Mouse (Mus musculus) limb, embryonic 14.5 days (tissue): ENCODE measurements around the gene Ttc13. TPM values are rescaled to one million over a fixed set of nuclear protein-coding genes. Genes with fewer than 3 reads are reported as not detected.

Experiments used
- ATAC-seq: fragments of 200-750 bp; cut with Nextera tagmentation; 2 replicates; pipeline ENCODE4 v1.8.0; 2017; ENCODE audit warnings: low read depth, moderate number of reproducible peaks, moderate TSS enrichment; ENCODE audit not compliant: low FRiP score
- DNase-seq: peaks from one replicate; pipeline ENCODE4 v3.0.0-alpha.2; 2015; ENCODE audit warnings: low spot score
- H3K27ac ChIP-seq: fragments of 300-500 bp; sonication (generic); replicated peaks from 2 replicates; pipeline ENCODE4 v1.5.1; 2014; ENCODE audit warnings: low read depth, mild to moderate bottlenecking, low read length, moderate library complexity, mixed read lengths
- H3K27me3 ChIP-seq: fragments of 300-500 bp; sonication (generic); 2 replicates; pipeline ENCODE4 v1.6.1; 2014; ENCODE audit warnings: low read length, mixed read lengths; ENCODE audit not compliant: control insufficient read depth, insufficient read depth
- H3K36me3 ChIP-seq: fragments of 300-500 bp; sonication (generic); 2 replicates; pipeline ENCODE4 v1.6.1; 2014; ENCODE audit warnings: mild to moderate bottlenecking, low read length, moderate library complexity, mixed read lengths; ENCODE audit not compliant: control insufficient read depth, insufficient read depth
- H3K4me1 ChIP-seq: fragments of 300-500 bp; sonication (generic); 2 replicates; pipeline ENCODE4 v1.6.1; 2014; ENCODE audit warnings: antibody characterized with exemption, low read length, mixed read lengths; ENCODE audit not compliant: control insufficient read depth, insufficient read depth
- H3K4me2 ChIP-seq: fragments of 300-500 bp; sonication (generic); replicated peaks from 2 replicates; pipeline ENCODE4 v1.6.1; 2014; ENCODE audit warnings: low read depth, mild to moderate bottlenecking, low read length, moderate library complexity; ENCODE audit not compliant: severe bottlenecking
- H3K4me3 ChIP-seq: fragments of 300-500 bp; sonication (generic); replicated peaks from 2 replicates; pipeline ENCODE4 v1.5.1; 2014; ENCODE audit warnings: low read length
- H3K9ac ChIP-seq: fragments of 300-500 bp; sonication (generic); 2 replicates; pipeline ENCODE4 v1.6.1; 2014; ENCODE audit warnings: mild to moderate bottlenecking, low read depth, low read length, moderate library complexity; ENCODE audit not compliant: severe bottlenecking
- H3K9me3 ChIP-seq: fragments of 300-500 bp; sonication (generic); 2 replicates; pipeline ENCODE4 v1.6.1; 2016; ENCODE audit warnings: low read length; ENCODE audit not compliant: control insufficient read depth
- POLR2A ChIP-seq: fragments of 200-500 bp; IDR thresholded peaks from 2 replicates; pipeline ENCODE4 v1.8.0; 2012; ENCODE audit warnings: inconsistent platforms, mild to moderate bottlenecking, moderate library complexity, borderline replicate concordance; ENCODE audit not compliant: insufficient read depth, insufficient read length; ENCODE audit errors: extremely low read depth
- WGBS: fragments of 180-500 bp; shearing (Covaris S2); extraction: QIAGEN DNeasy Blood & Tissue Kit; methylation state at CpG from one replicate; pipeline ENCODE4 v1.1.7; 2014; 5-methylcytosine and 5-hydroxymethylcytosine counted together
- polyA plus RNA-seq, 2 experiments: library from polyadenylated mRNA; depleted of rRNA in 1 of 2; stranded (reverse) in 1 of 2; unstranded in 1 of 2; fragments of >200 nt; fragmentation: Nextera tagmentation in 1 of 2; extraction: Ambion mirVana in 1 of 2; gene quantifications; 2 replicates each; pipeline versions ENCODE4 v1.2.1 to v1.2.3; 2012 to 2014

The Ttc13 gene
- polyA plus RNA-seq, 2 experiments = 44.3 to 46.5 TPM

DNA sequence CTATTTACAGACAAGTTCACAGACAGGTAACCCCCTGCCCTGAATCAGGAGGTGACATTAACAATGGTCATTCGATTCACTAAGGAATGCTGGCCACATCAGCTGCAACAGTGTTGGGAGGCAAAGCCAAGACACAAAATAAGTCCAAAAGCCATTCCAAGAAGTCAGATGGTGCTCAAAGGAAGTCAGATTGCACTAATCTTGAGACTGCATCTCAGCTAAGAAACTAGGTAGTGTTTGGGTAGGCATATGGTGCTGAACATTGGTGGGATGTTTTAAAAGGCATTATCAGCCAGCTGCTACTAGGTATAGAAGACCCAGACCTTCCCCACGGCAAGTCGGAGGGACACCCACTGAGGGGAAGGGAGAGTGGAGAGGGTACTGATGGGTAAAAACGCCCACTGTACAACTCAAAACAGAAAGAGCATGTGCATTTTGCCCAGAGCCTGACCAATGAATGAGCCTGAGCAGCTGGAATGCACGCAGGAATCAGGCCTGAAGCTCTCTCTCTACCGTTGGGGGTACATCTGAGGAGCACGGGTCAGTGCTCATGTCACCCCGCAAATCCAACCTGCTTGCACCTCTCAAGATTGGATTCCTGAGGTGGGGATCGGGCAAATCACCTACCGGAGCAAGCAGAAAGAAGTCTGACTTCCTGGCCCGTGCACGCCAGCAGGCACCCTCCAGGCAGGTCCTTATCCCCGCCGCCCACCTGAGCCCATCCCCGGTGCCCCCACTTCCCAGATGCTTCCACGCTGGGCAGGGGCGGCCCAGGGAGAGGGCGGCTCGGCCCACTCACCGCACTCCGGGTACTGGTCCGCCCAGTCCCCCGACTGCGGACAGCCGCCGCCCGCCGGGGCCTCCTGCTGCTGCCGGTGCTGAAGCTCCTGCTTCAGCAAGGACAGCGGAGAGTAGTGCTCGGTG lies 583 bp downstream of the Ttc13 start:
- no peak for TF ChIP-seq POLR2A
- H3K9ac ChIP-seq = peak overlapping the region; percentile 76
- peak overlapping the region; percentile 78 for H3K4me2 ChIP-seq
- peak overlapping the region; percentile 94 for H3K4me3 ChIP-seq
- ATAC-seq = peak; percentile 35
- H3K27me3 ChIP-seq = no peaks in the 10 kb centered on the region
- no peaks in the 10 kb centered on the region for H3K9me3 ChIP-seq
- H3K36me3 ChIP-seq = peaks cover 7% of the 10 kb centered on the region
- 2% methylated on average over 27 of the region's 31 CpGs for WGBS
- H3K4me1 ChIP-seq = peaks cover 13% of the 10 kb centered on the region
- no peak for DNase-seq
- no peak overlapping the region for H3K27ac ChIP-seq

DNA sequence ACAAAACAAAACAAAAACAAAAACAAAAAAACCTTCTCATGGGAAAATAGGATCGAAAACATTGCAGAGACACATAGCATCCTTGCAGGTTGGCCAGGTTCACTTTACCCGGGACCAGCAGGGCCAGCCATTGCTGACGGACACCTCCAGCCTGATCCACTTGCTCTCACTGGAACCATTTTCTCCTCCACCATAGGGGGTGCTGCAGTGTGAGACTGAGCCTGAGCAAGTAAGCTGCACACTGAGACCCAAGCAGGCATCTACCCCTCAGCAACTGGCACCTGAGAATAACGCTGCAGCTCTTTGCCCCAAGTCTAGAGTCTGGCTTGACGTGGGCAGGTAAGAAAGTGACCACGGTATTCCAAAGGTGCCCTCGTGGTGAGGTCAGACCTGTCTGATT lies 1.6 kb downstream of the Ttc13 start:
- ATAC-seq (no peak), DNase-seq (no peak)
- Histone ChIP-seq H3K27ac (no peak overlapping the region), H3K9ac (no peak overlapping the region), H3K9me3 (no peaks in the 10 kb centered on the region), H3K4me3 (no peak overlapping the region), H3K4me1 (peaks cover 13% of the 10 kb centered on the region), H3K36me3 (0 out of 2 replicates have a peak, but pooled peaks cover under 1% of the 10 kb centered on the region), H3K4me2 (no peak overlapping the region), H3K27me3 (no peaks in the 10 kb centered on the region)
- no peak for TF ChIP-seq POLR2A
- 85% methylated on average over 7 of the region's 7 CpGs for WGBS

DNA sequence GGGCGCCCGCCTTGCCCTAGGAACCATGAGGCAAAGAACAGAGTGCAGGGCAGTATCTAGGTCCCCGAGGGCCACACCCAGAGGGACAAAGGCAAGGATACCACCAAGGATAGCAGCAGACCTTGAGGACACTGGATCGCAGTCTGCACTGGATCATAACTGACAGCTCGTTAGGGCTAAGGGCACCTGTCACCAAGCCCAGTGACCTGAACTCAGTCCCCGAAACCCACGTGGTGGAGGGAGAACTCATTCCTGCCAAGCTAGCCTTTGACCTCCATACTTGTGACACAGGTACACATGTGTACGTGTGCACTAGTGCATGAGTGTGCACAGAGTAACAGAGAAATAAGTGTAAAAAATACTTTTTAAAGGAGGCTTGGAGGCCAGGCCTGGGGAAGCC lies 6.0 kb downstream of the Ttc13 start:
- no peak overlapping the region for H3K27ac ChIP-seq
- ATAC-seq (no peak), DNase-seq (no peak)

DNA sequence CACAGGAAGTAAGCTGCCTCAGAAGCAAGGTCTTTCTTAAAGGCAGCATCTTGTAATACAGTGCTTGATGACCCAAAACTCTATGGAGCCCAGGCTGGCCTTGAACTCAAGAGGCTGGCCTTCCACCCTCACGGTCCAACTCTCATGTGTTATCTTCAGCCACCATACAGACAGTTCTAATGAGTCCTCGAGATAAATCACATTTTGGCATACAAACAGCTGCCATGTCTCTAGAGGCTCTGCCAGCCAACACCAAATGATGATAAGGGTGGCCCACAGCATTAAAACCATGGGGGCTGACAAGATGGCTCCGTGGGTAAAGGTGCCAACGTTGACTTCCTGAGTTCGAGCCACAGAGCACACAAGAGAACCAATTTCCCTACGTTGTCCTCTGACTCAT lies 8.6 kb downstream of the Ttc13 start:
- 96% methylated on average over 6 of the region's 6 CpGs for WGBS
- TF ChIP-seq POLR2A = no peak
- DNase-seq (no peak), ATAC-seq (no peak)
- H3K9me3 ChIP-seq = no peaks in the 10 kb centered on the region
- H3K27ac ChIP-seq = no peak overlapping the region
- H3K4me3 ChIP-seq = no peak overlapping the region
- H3K4me2 ChIP-seq = no peak overlapping the region
- no peaks in the 10 kb centered on the region for H3K4me1 ChIP-seq
- H3K27me3 ChIP-seq = no peaks in the 10 kb centered on the region
- H3K9ac ChIP-seq = no peak overlapping the region; the same call in 1 of the 2 replicates
- H3K36me3 ChIP-seq = peaks cover 51% of the 10 kb centered on the region

More for the DNA sequence above, 6.0 kb downstream of the Ttc13 start:
- H3K27me3 ChIP-seq = no peaks in the 10 kb centered on the region
- 80% methylated on average over 8 of the region's 8 CpGs for WGBS
- no peak overlapping the region for H3K4me3 ChIP-seq
- peaks cover 30% of the 10 kb centered on the region for H3K36me3 ChIP-seq
- TF ChIP-seq POLR2A = no peak
- H3K9me3 ChIP-seq = no peaks in the 10 kb centered on the region
- H3K4me1 ChIP-seq = peaks cover 2% of the 10 kb centered on the region; the same call in 1 of the 2 replicates
- H3K9ac ChIP-seq = no peak overlapping the region
- H3K4me2 ChIP-seq = no peak overlapping the region

DNA sequence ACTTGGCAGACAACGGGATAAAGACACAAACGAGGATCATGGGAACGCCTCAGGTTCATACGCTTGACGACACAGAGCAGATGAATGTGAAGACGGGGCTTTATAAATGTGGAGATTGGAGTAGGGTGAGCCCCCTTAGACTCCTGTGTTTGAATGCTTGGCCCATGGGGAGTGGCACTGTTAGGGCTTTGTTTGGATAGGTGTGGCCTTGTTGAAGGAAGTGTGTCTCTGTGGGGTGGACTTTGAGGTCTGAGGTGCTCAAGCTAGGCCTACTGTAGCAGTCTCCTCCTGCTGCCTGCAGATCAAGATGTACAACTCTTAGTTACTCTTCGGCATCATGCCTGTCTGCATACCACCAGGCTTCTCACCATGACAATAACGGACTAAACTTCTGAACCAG lies 16.0 kb downstream of the Ttc13 start:
- 93% methylated on average over 8 of the region's 8 CpGs for WGBS
- TF ChIP-seq POLR2A = no peak
- Histone ChIP-seq H3K4me3 (no peak overlapping the region), H3K4me2 (no peak overlapping the region), H3K27me3 (no peaks in the 10 kb centered on the region), H3K9ac (no peak overlapping the region), H3K36me3 (peaks cover 51% of the 10 kb centered on the region), H3K4me1 (no peaks in the 10 kb centered on the region), H3K27ac (no peak overlapping the region), H3K9me3 (no peaks in the 10 kb centered on the region)
- DNase-seq = no peak
- no peak for ATAC-seq
